In the genomic region with DNA sequence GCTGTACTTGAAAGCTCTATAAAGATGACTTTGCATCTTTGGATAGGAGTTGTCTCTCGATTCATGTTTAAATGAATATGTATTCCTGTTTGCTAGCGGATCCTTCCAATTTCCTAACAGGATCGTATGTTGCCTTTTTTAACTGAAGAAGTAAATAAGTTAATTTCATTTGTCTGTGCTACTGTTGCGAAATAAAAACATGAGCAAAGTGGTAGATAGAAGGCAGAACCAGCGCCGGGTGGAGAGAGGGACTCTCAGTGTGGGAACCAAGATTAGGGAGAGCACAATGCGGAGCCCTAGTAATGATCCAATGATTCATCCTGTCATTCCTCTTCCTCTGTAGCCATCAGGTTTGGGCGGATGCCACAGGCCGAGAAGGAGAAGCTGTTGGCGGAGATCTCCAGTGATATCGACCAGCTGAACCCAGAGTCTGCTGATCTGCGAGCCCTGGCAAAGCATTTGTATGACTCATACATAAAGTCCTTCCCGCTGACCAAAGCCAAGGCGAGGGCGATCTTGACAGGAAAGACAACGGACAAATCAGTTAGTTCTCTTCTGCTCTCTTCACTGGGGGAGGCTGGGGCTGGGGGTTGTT, we compare ENCODE assay signal across 9 mouse cellular contexts.
DNase-seq lines count a peak whose midpoint lies in the region; ATAC-seq and TF ChIP-seq lines count a peak whose summit lies in the region.
"Had no signal": no experiment of that assay in that cellular context is flagged by ENCODE, and none has a peak within 500 bp of the region (broad histone marks: within the 10 kb centered on the region; RNA-seq: fewer than 3 reads in every experiment).

No protein-coding gene starts in this region.

- WGBS in liver, postnatal 0 days (ENCODE audit: insufficient replicate concordance) = 39% methylated on average over 16 of the region's 16 CpGs
- 47% methylated on average over 16 of the region's 16 CpGs for WGBS in liver, embryonic 11.5 days
- WGBS in kidney, embryonic 15.5 days = 56% methylated on average over 16 of the region's 16 CpGs
- WGBS in small intestine, adult 2 months = 24% methylated on average over 16 of the region's 16 CpGs

- H3K27me3 ChIP-seq in liver, postnatal 0 days (ENCODE audit: insufficient read depth, low read length) = no peaks in the 10 kb centered on the region
- no peaks in the 10 kb centered on the region for H3K27me3 ChIP-seq in liver, embryonic 11.5 days (replicated peaks; ENCODE audit: control insufficient read depth, insufficient read depth, low read length)
- H3K27me3 ChIP-seq in kidney, embryonic 15.5 days = no peaks in the 10 kb centered on the region
- H3K27me3 ChIP-seq in small intestine, adult 2 months (ENCODE audit: control insufficient read depth, insufficient read depth, low read length) = no peaks in the 10 kb centered on the region
- H3K27me3 ChIP-seq: embryonic facial prominence, embryonic 12.5 days had no signal

- H3K9me3 ChIP-seq in liver, postnatal 0 days (ENCODE audit: low read length) = no peaks in the 10 kb centered on the region
- H3K9me3 ChIP-seq in liver, embryonic 11.5 days (ENCODE audit: control insufficient read depth, low read length) = no peaks in the 10 kb centered on the region
- no peaks in the 10 kb centered on the region for H3K9me3 ChIP-seq in kidney, embryonic 15.5 days (replicated peaks)
- H3K9me3 ChIP-seq: embryonic facial prominence, embryonic 12.5 days had no signal

- H3K36me3 ChIP-seq in liver, postnatal 0 days (replicated peaks; ENCODE audit: insufficient read depth, low read length) = no peaks in the 10 kb centered on the region
- no peaks in the 10 kb centered on the region for H3K36me3 ChIP-seq in liver, embryonic 11.5 days (ENCODE audit: control insufficient read depth, insufficient read depth, low read length)
- no peaks in the 10 kb centered on the region for H3K36me3 ChIP-seq in kidney, embryonic 15.5 days
- no peaks in the 10 kb centered on the region for H3K36me3 ChIP-seq in small intestine, adult 2 months (ENCODE audit: control insufficient read depth, insufficient read depth, low read length)
- H3K36me3 ChIP-seq: embryonic facial prominence, embryonic 12.5 days had no signal

- no peak overlapping the region for H3K9ac ChIP-seq in liver, postnatal 0 days (replicated peaks)
- no peak overlapping the region for H3K9ac ChIP-seq in liver, embryonic 11.5 days (ENCODE audit: low read depth, low read length)
- H3K9ac ChIP-seq in kidney, embryonic 15.5 days = no peak overlapping the region
- H3K9ac ChIP-seq: embryonic facial prominence, embryonic 12.5 days had no signal

- no peak overlapping the region for H3K4me3 ChIP-seq in liver, postnatal 0 days (ENCODE audit: low read depth, low read length)
- H3K4me3 ChIP-seq in liver, embryonic 11.5 days (ENCODE audit: low read depth, low read length) = no peak overlapping the region
- no peak overlapping the region for H3K4me3 ChIP-seq in kidney, embryonic 15.5 days (replicated peaks)
- H3K4me3 ChIP-seq in small intestine, adult 2 months (ENCODE audit: low read depth, low read length) = no peak overlapping the region
- H3K4me3 ChIP-seq: embryonic facial prominence, embryonic 12.5 days had no signal

- H3K4me2 ChIP-seq in liver, postnatal 0 days (ENCODE audit: low read depth, low read length) = peak overlapping the region; percentile 6; the same call in 1 of the 2 replicates
- H3K4me2 ChIP-seq in liver, embryonic 11.5 days = no peak overlapping the region
- peak overlapping the region; percentile 17; the same call in 1 of the 2 replicates for H3K4me2 ChIP-seq in kidney, embryonic 15.5 days
- H3K4me2 ChIP-seq: embryonic facial prominence, embryonic 12.5 days had no signal

- H3K4me1 ChIP-seq in liver, postnatal 0 days (ENCODE audit: insufficient read depth) = peaks cover 7% of the 10 kb centered on the region; the same call in 1 of the 2 replicates
- H3K4me1 ChIP-seq in liver, embryonic 11.5 days (replicated peaks; ENCODE audit: control insufficient read depth, insufficient read depth, low read length) = no peaks in the 10 kb centered on the region; the same call in 1 of the 2 replicates
- peaks cover 12% of the 10 kb centered on the region; the same call in 1 of the 2 replicates for H3K4me1 ChIP-seq in kidney, embryonic 15.5 days
- peaks cover 21% of the 10 kb centered on the region; the same call in 1 of the 2 replicates for H3K4me1 ChIP-seq in small intestine, adult 2 months (ENCODE audit: control insufficient read depth, insufficient read depth, insufficient read length, low read length)
- H3K4me1 ChIP-seq: embryonic facial prominence, embryonic 12.5 days had no signal

- no peak overlapping the region for H3K27ac ChIP-seq in liver, postnatal 0 days (ENCODE audit: low read depth)
- H3K27ac ChIP-seq in liver, embryonic 11.5 days (ENCODE audit: low read depth, low read length) = no peak overlapping the region
- H3K27ac ChIP-seq in kidney, embryonic 15.5 days = peak overlapping the region; percentile 66
- H3K27ac ChIP-seq in small intestine, adult 2 months (ENCODE audit: insufficient read depth, low read depth, low read length) = peak overlapping the region; percentile 93
- H3K27ac ChIP-seq: embryonic facial prominence, embryonic 12.5 days had no signal

- ATAC-seq in liver, postnatal 0 days = peak; percentile 36; the same call in 1 of the 2 replicates
- no peak for ATAC-seq in liver, embryonic 11.5 days (replicated peaks; ENCODE audit: low FRiP score)
- ATAC-seq in kidney, embryonic 15.5 days (replicated peaks; ENCODE audit: low FRiP score) = 0 out of 2 replicates have a peak, but pooled peaks have one; percentile 36

- TF ChIP-seq EP300 in liver, postnatal 0 days (IDR thresholded peaks at IDR 0.05; ENCODE audit: low read depth) = no peak

- TF ChIP-seq CTCF in liver, postnatal 0 days (IDR thresholded peaks at IDR 0.05; ENCODE audit: low read depth) = no peak
- no peak for TF ChIP-seq CTCF in small intestine, adult 2 months (IDR thresholded peaks at IDR 0.05; ENCODE audit: extremely low read depth, insufficient read length, insufficient replicate concordance, low read depth, low read length)

- DNase-seq in liver, postnatal 0 days = peak; percentile 29
- no peak for DNase-seq in liver, embryonic 11.5 days (ENCODE audit: low spot score)
- peak; percentile 81 for DNase-seq in gastrocnemius, postnatal 14 days
- no peak for DNase-seq in embryo, embryonic 11 days
- DNase-seq in natural killer cell, adult 2 months (ENCODE audit: low spot score in 2 of 2) = no peak
- DNase-seq in layer of hippocampus, adult 9-11 months = no peak

- TF ChIP-seq POLR2A in small intestine, adult 2 months (IDR thresholded peaks at IDR 0.05; ENCODE audit: low read depth, low read length) = no peak

- intact Hi-C loops in gastrocnemius, postnatal 14 days (cut with DNase I; ENCODE audit: low total_unique reads) = no loop called here

Comparison
In these comparisons a context has a peak if more than half of its experiments do, and no peak if none do; other contexts are left out.
1. DNase-seq: peak in liver, postnatal 0 days (single experiment) and gastrocnemius, postnatal 14 days (single experiment); none in liver, embryonic 11.5 days (single experiment), embryo, embryonic 11 days (single experiment), natural killer cell, adult 2 months (0 of 2) and layer of hippocampus, adult 9-11 months (single experiment).
2. H3K27ac ChIP-seq: peak in kidney, embryonic 15.5 days (single experiment) and small intestine, adult 2 months (single experiment); none in liver, postnatal 0 days (single experiment) and liver, embryonic 11.5 days (single experiment).